Mouse (Mus musculus) intestine, embryonic 14.5 days (tissue): ENCODE results near the gene 4921504E06Rik. TPM values are rescaled to one million over a fixed set of nuclear protein-coding genes. Genes with fewer than 3 reads are reported as not detected.

Source experiments
- ATAC-seq: fragments of 200-750 bp; cut with Nextera tagmentation; replicated peaks from 2 replicates; pipeline ENCODE4 v1.8.0; 2017; ENCODE audit warnings: low read depth, moderate number of reproducible peaks, moderate TSS enrichment, moderate library complexity; ENCODE audit not compliant: low FRiP score, low TSS enrichment
- DNase-seq: peaks from one replicate; pipeline ENCODE4 v3.0.0-alpha.2; 2018; ENCODE audit warnings: low spot score
- H3K27ac ChIP-seq: fragments of 300-500 bp; sonication (generic); 2 replicates; pipeline ENCODE4 v1.5.1; 2014; ENCODE audit warnings: low read depth, mild to moderate bottlenecking, control low read depth
- H3K27me3 ChIP-seq: fragments of 300-500 bp; sonication (generic); replicated peaks from 2 replicates; pipeline ENCODE4 v1.6.1; 2014; ENCODE audit warnings: low read length, control low read depth; ENCODE audit not compliant: control insufficient read depth, insufficient read depth
- H3K36me3 ChIP-seq: fragments of 300-500 bp; sonication (generic); 2 replicates; pipeline ENCODE4 v1.6.1; 2014; ENCODE audit warnings: low read length, control low read depth; ENCODE audit not compliant: control insufficient read depth, insufficient read depth
- H3K4me1 ChIP-seq: fragments of 300-500 bp; sonication (generic); replicated peaks from 2 replicates; pipeline ENCODE4 v1.6.1; 2014; ENCODE audit warnings: low read length, control low read depth, mixed read lengths; ENCODE audit not compliant: control insufficient read depth, insufficient read depth
- H3K4me2 ChIP-seq: fragments of 300-500 bp; sonication (generic); 2 replicates; pipeline ENCODE4 v1.6.1; 2014; ENCODE audit warnings: low read length
- H3K4me3 ChIP-seq: fragments of 300-500 bp; sonication (generic); 2 replicates; pipeline ENCODE4 v1.5.1; 2014; ENCODE audit warnings: low read depth, low read length, control low read depth, mixed read lengths
- H3K9ac ChIP-seq: fragments of 300-500 bp; sonication (generic); 2 replicates; pipeline ENCODE4 v1.6.1; 2014; ENCODE audit warnings: mild to moderate bottlenecking, low read length
- H3K9me3 ChIP-seq: fragments of 300-500 bp; sonication (generic); 2 replicates; pipeline ENCODE4 v1.6.1; 2016; ENCODE audit warnings: low read length, control low read depth; ENCODE audit not compliant: control insufficient read depth
- WGBS: fragments of 180-500 bp; shearing (Covaris S2); extraction: QIAGEN DNeasy Blood & Tissue Kit; methylation state at CpG from one replicate; pipeline ENCODE4 v1.1.7; 2014; 5-methylcytosine and 5-hydroxymethylcytosine counted together
- polyA plus RNA-seq: library from polyadenylated mRNA; unstranded; fragments of >200 nt; fragmentation: Nextera tagmentation; extraction: Ambion mirVana; gene quantifications from 2 replicates; pipeline ENCODE4 v1.2.1, GENCODE M21; 2014

The 4921504E06Rik gene
- polyA plus RNA-seq, 1 experiment from 2014 or later, result not detected

DNA sequence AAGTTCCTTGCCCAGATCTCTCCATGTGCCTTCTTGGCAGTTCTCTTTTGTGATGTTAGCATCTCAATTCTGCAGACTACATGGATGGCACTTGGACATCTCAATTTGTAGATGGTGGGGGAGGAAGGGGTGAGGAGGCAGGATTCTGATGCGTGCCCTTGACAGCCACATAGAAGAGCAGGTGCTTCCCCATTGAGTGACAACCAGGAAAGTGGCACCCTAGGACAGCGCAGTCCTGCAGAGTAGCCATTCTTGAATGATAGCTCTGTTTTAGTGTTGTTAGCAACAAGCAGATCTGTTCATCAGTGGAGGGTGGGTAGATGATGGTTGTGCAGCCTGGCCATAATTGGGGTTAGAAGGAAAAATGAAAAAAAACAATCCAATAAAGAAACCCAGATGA is 33.1 kb downstream of the 4921504E06Rik start:
- H3K4me3 ChIP-seq, result no peak overlapping the region
- H3K9ac ChIP-seq, result no peak overlapping the region
- H3K4me2 ChIP-seq, result no peak overlapping the region
- H3K27me3 ChIP-seq, result peaks cover 9% of the 10 kb centered on the region; the same call in 1 of the 2 replicates
- DNase-seq (no peak), ATAC-seq (no peak)
- H3K4me1 ChIP-seq, result no peaks in the 10 kb centered on the region
- H3K36me3 ChIP-seq, result no peaks in the 10 kb centered on the region
- no peaks in the 10 kb centered on the region for H3K9me3 ChIP-seq
- 86% methylated on average over 2 of the region's 2 CpGs for WGBS
- no peak overlapping the region for H3K27ac ChIP-seq

DNA sequence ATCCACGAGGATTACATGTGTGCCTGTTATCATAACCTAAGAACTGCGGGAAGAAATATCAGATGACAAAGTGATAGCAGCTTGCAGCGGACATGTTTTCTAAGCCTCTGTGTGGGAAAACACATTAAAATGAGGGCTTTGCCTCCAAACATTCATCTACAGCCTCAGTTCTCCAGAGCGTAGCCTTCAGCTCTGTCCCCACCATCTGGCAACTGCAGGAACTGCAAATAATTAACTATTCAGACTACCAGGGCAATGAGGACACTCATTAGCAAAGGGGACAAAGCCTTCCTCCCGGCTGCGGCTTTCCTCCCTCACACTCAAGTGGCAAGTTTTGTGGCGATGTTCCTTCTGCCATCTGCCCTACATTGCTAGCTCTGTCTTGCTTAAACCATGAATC is 33.9 kb downstream of the 4921504E06Rik start:
- no peak overlapping the region for H3K9ac ChIP-seq
- no peaks in the 10 kb centered on the region for H3K9me3 ChIP-seq
- DNase-seq (peak; percentile 70), ATAC-seq (no peak)
- peaks cover 9% of the 10 kb centered on the region; the same call in 1 of the 2 replicates for H3K27me3 ChIP-seq
- WGBS, result 4% methylated on average over 7 of the region's 7 CpGs
- no peak overlapping the region for H3K4me2 ChIP-seq
- no peak overlapping the region for H3K27ac ChIP-seq
- no peaks in the 10 kb centered on the region for H3K4me1 ChIP-seq
- H3K4me3 ChIP-seq, result no peak overlapping the region
- H3K36me3 ChIP-seq, result no peaks in the 10 kb centered on the region

DNA sequence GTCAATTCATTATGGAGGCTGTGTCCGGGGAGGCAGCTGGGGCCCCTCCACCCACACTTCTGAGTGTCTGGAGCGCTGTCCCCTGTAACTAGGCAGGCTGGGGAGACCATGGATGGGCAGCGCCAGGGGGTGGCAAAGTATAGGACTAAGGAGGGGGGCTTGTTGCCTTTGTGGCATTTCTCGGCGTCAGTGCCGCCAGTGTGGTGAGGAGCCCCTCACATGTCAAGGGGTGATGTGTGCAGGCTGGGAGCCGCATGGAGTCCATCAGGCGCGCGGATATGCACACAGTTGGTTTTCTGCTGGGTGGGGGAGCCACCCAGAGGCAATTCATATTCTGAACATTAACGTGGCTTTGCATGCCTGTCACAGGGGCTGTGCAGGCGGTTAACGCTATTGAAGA is 35.8 kb downstream of the 4921504E06Rik start:
- DNase-seq (no peak), ATAC-seq (no peak)
- H3K27ac ChIP-seq, result no peak overlapping the region
- H3K36me3 ChIP-seq, result no peaks in the 10 kb centered on the region
- 54% methylated on average over 13 of the region's 13 CpGs for WGBS
- H3K4me3 ChIP-seq, result no peak overlapping the region
- no peaks in the 10 kb centered on the region for H3K9me3 ChIP-seq
- H3K9ac ChIP-seq, result no peak overlapping the region
- H3K27me3 ChIP-seq, result peaks cover 9% of the 10 kb centered on the region; the same call in 1 of the 2 replicates
- H3K4me2 ChIP-seq, result no peak overlapping the region
- H3K4me1 ChIP-seq, result no peaks in the 10 kb centered on the region

DNA sequence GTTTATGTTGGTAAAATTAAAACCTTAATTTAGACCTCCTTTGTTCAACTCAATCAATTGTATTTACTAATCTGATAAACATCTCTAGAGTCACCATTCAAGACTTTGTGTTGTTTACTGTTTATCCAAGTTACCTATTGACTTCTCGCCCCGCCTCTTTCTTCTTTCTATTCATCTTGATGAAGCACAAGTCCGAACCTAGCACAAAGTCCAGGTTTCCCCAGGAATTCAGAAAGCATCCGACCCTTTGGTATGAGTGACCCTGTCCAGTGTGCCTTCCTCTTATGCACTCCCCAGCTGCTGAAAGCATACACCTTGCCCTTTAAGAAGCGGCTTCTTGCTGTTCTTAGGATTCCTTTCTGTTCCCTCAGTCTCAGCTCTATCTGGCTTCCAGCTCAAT is 41.3 kb downstream of the 4921504E06Rik start:
- WGBS, result 63% methylated on average over 5 of the region's 5 CpGs
- H3K9me3 ChIP-seq, result no peaks in the 10 kb centered on the region
- no peak overlapping the region for H3K27ac ChIP-seq
- no peaks in the 10 kb centered on the region for H3K4me1 ChIP-seq
- no peak overlapping the region for H3K9ac ChIP-seq
- DNase-seq, result no peak
- no peak overlapping the region for H3K4me2 ChIP-seq
- ATAC-seq, result no peak
- H3K27me3 ChIP-seq, result no peaks in the 10 kb centered on the region
- no peaks in the 10 kb centered on the region for H3K36me3 ChIP-seq
- no peak overlapping the region for H3K4me3 ChIP-seq

DNA sequence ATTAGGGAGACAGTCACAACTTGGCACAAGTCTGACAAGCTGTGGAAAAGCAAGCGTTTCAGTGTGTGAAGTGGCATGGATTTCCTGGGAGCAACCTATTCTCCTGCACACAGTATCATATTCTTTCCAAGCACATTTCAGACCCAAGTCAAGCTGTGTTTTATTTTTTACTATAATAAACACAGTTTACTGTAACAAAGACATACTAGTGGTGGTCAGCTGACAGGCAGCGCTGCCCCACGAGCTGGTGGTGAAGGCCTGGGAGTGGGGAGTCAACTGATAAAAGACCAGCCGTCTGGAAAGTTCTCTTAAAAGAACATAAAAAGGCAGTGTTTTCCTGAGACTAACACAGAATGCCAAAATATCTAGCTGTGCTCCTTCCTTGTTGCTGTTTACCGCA is 42.7 kb downstream of the 4921504E06Rik start:
- WGBS, result 52% methylated on average over 5 of the region's 5 CpGs
- no peak for ATAC-seq

DNA sequence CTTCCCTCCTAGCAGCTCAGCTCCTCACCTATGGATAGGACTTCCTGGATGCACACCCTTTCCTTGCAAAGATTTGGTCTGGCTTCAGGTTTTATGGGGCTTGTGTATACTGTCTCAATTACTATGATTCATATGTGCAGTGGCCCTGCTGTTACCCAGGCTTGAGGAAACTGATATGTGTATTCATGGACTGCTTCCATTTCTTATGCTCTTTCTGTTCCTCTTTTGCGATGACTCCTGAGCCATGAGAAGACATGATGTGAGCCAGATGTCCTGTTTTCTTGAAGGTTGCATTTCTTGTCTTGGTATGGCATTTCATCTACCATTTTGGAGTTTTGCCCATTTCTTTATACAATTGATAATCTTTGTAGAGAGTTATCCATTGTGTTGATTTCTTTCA is 48.0 kb downstream of the 4921504E06Rik start:
- Histone ChIP-seq H3K4me1 (no peaks in the 10 kb centered on the region), H3K27me3 (no peaks in the 10 kb centered on the region), H3K9me3 (no peaks in the 10 kb centered on the region), H3K4me3 (no peak overlapping the region), H3K36me3 (no peaks in the 10 kb centered on the region), H3K9ac (no peak overlapping the region), H3K4me2 (no peak overlapping the region), H3K27ac (no peak overlapping the region)
- DNase-seq, result no peak
- ATAC-seq, result no peak
- WGBS, result 92% methylated on average over 1 of the region's 1 CpGs

More for the DNA sequence above, 42.7 kb downstream of the 4921504E06Rik start:
- H3K4me2 ChIP-seq, result no peak overlapping the region
- no peaks in the 10 kb centered on the region for H3K27me3 ChIP-seq
- no peak overlapping the region for H3K4me3 ChIP-seq
- H3K9ac ChIP-seq, result no peak overlapping the region
- no peak for DNase-seq
- H3K4me1 ChIP-seq, result no peaks in the 10 kb centered on the region
- no peaks in the 10 kb centered on the region for H3K36me3 ChIP-seq
- H3K27ac ChIP-seq, result no peak overlapping the region
- H3K9me3 ChIP-seq, result no peaks in the 10 kb centered on the region

- Histone ChIP-seq H3K9ac (no peak overlapping the region), H3K4me3 (no peak overlapping the region), H3K4me1 (no peaks in the 10 kb centered on the region), H3K27ac (no peak overlapping the region), H3K9me3 (no peaks in the 10 kb centered on the region), H3K27me3 (no peaks in the 10 kb centered on the region), H3K36me3 (no peaks in the 10 kb centered on the region), H3K4me2 (no peak overlapping the region)
- DNase-seq (no peak), ATAC-seq (no peak)
- WGBS, result 77% methylated on average over 3 of the region's 3 CpGs
These were observed 63.5 kb downstream of the 4921504E06Rik start for GRCm38 (mm10) chr2:19490262-19490661.

GRCm38 (mm10) chr2:19461940-19462339 is 91.8 kb downstream of the 4921504E06Rik start:
- Histone ChIP-seq H3K4me3 (no peak overlapping the region), H3K4me1 (no peaks in the 10 kb centered on the region), H3K9me3 (no peaks in the 10 kb centered on the region), H3K27me3 (peaks cover 16% of the 10 kb centered on the region), H3K36me3 (no peaks in the 10 kb centered on the region), H3K27ac (no peak overlapping the region), H3K9ac (no peak overlapping the region), H3K4me2 (no peak overlapping the region)
- DNase-seq (no peak), ATAC-seq (no peak)
- WGBS, result 47% methylated on average over 2 of the region's 2 CpGs

- Histone ChIP-seq H3K4me3 (no peak overlapping the region), H3K4me2 (no peak overlapping the region), H3K27ac (no peak overlapping the region), H3K9me3 (no peaks in the 10 kb centered on the region), H3K27me3 (peaks cover 47% of the 10 kb centered on the region), H3K36me3 (no peaks in the 10 kb centered on the region), H3K9ac (no peak overlapping the region), H3K4me1 (no peaks in the 10 kb centered on the region)
- WGBS, result 59% methylated on average over 2 of the region's 2 CpGs
- ATAC-seq (no peak), DNase-seq (no peak)
These were observed 94.9 kb downstream of the 4921504E06Rik start for GRCm38 (mm10) chr2:19458785-19459184.
